In the genomic region with DNA sequence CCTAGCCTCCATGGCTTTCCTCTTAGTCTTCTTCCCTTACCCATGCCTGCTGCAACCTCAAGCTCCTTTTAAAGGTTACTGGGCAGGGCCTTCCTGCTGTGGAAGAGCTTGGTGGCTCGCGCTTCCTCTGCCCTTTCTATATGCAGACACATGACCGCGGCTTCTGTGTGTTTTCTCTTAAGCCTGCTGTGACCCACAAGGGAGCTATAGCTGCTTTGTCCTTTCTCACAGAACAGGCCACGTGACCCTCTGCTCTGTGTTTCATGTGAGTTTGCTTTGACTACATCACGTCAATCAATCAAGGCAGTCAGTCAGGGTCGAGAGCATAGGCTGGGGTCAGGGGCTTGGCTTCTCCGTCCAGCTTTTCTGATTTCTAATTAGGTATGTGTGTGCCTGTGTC, we compare ENCODE assay signal across 18 mouse cellular contexts. TPM values are rescaled to one million over a fixed set of nuclear protein-coding genes. Genes with fewer than 3 reads are reported as not detected.
DNase-seq lines count a peak whose midpoint lies in the region; ATAC-seq and TF ChIP-seq lines count a peak whose summit lies in the region.
"Had no signal": no experiment of that assay in that cellular context is flagged by ENCODE, and none has a peak within 500 bp of the region (broad histone marks: within the 10 kb centered on the region; RNA-seq: fewer than 3 reads in every experiment).

No protein-coding gene starts in this region.

- TF ChIP-seq POLR2A in CH12.LX (IDR thresholded peaks at IDR 0.05; ENCODE audit: low read depth, low read length): no peak
- no peak for TF ChIP-seq POLR2A in lung, adult 2 months (IDR thresholded peaks at IDR 0.05; ENCODE audit: borderline replicate concordance, extremely low read depth, low read depth, low read length)

- H3K27me3 ChIP-seq in liver, embryonic 13.5 days: no peaks in the 10 kb centered on the region
- H3K27me3 ChIP-seq in liver, embryonic 12.5 days (replicated peaks): no peaks in the 10 kb centered on the region
- no peaks in the 10 kb centered on the region for H3K27me3 ChIP-seq in CH12.LX (replicated peaks)
- peaks cover 14% of the 10 kb centered on the region for H3K27me3 ChIP-seq in megakaryocyte, embryonic 14.5 days (replicated peaks)
- H3K27me3 ChIP-seq: liver, embryonic 15.5 days; neural tube, embryonic 13.5 days had no signal

- no peak for TF ChIP-seq EP300 in CH12.LX (IDR thresholded peaks at IDR 0.05; ENCODE audit: low read length)

- H3K4me2 ChIP-seq in liver, embryonic 13.5 days: no peak overlapping the region
- H3K4me2 ChIP-seq in liver, embryonic 12.5 days: no peak overlapping the region
- H3K4me2 ChIP-seq in CH12.LX (ENCODE audit: insufficient read depth, low read depth, poor library complexity, severe bottlenecking): no peak overlapping the region
- H3K4me2 ChIP-seq: liver, embryonic 15.5 days; neural tube, embryonic 13.5 days had no signal

- dilution Hi-C loops in CH12.LX (cut with MboI; ENCODE audit: extremely low pct_ligation_motif_present, extremely low pct_unique_long_range_greater_than_20kb, low sequenced_read_pairs): no loop called here

- ATAC-seq in liver, embryonic 13.5 days (ENCODE audit: low read depth): peak; percentile 41; the same call in 1 of the 2 replicates
- no peak for ATAC-seq in liver, embryonic 12.5 days

- TF ChIP-seq CTCF in CH12.LX (conservative IDR thresholded peaks at IDR 0.05 in 1 of 2, IDR thresholded peaks at IDR 0.05 in 1 of 2; ENCODE audit: low read depth in 2 of 2, low read length in 2 of 2): no peak
- no peak for TF ChIP-seq CTCF in lung, adult 2 months (IDR thresholded peaks at IDR 0.05; ENCODE audit: insufficient read depth, low read length)

- DNase-seq in liver, embryonic 13.5 days: no peak
- DNase-seq in CH12.LX (ENCODE audit: extremely low read depth): no peak
- DNase-seq in embryo, embryonic 11 days: peak; percentile 60
- DNase-seq in layer of hippocampus, postnatal 36 days: no peak
- no peak for DNase-seq in urinary bladder, adult 18-20 months (ENCODE audit: low spot score in 2 of 2)
- no peak for DNase-seq in lung, adult 2 months
- DNase-seq: adrenal gland, postnatal 14 days; cerebellum, postnatal 36 days; gastrocnemius, adult 2 months; heart, postnatal 4 days; kidney, adult 8-10 months; right cerebral cortex, postnatal 25 days had no signal

- H3K4me1 ChIP-seq in liver, embryonic 13.5 days (replicated peaks): peaks cover 4% of the 10 kb centered on the region
- peaks cover 13% of the 10 kb centered on the region; the same call in 1 of the 2 replicates for H3K4me1 ChIP-seq in liver, embryonic 12.5 days
- peaks cover 5 to 21% of the 10 kb centered on the region in 2 experiments; a peak in 3 of 4 replicates for H3K4me1 ChIP-seq in CH12.LX (ENCODE audit: control insufficient read depth in 1 of 2, insufficient read depth in 2 of 2)
- peaks cover 15% of the 10 kb centered on the region for H3K4me1 ChIP-seq in megakaryocyte, embryonic 14.5 days
- H3K4me1 ChIP-seq in lung, adult 2 months (ENCODE audit: control insufficient read depth, insufficient read depth, low read length): no peaks in the 10 kb centered on the region

- H3K79me2 ChIP-seq in CH12.LX (replicated peaks; ENCODE audit: control insufficient read depth, extremely low read depth, insufficient read depth, poor library complexity, severe bottlenecking): no peaks in the 10 kb centered on the region

- in situ Hi-C loops in CH12.LX (cut with MboI; ENCODE audit: low pct_ligation_motif_present, low pct_unique_long_range_greater_than_20kb, low sequenced_read_pairs): no loop called here

- H3K4me3 ChIP-seq in liver, embryonic 13.5 days (replicated peaks): no peak overlapping the region
- H3K4me3 ChIP-seq in liver, embryonic 12.5 days: no peak overlapping the region
- H3K4me3 ChIP-seq in CH12.LX (replicated peaks in 1 of 3; ENCODE audit: low read depth in 2 of 3, low read length in 2 of 3, poor library complexity in 1 of 3): no peak overlapping the region
- H3K4me3 ChIP-seq in megakaryocyte, embryonic 14.5 days (replicated peaks): peak overlapping the region; percentile 53
- no peak overlapping the region for H3K4me3 ChIP-seq in lung, adult 2 months (replicated peaks; ENCODE audit: extremely low read depth, low read depth, low read length)
- H3K4me3 ChIP-seq: gastrocnemius, adult 2 months; layer of hippocampus, adult 2 months; liver, embryonic 15.5 days; neural tube, embryonic 13.5 days had no signal

- no peak overlapping the region for H3K27ac ChIP-seq in liver, embryonic 13.5 days
- no peak overlapping the region for H3K27ac ChIP-seq in liver, embryonic 12.5 days
- H3K27ac ChIP-seq in CH12.LX (ENCODE audit: insufficient read depth, low read depth): no peak overlapping the region
- H3K27ac ChIP-seq: gastrocnemius, adult 2 months; layer of hippocampus, adult 2 months; liver, embryonic 15.5 days; macrophage; neural tube, embryonic 13.5 days had no signal

- no peaks in the 10 kb centered on the region for H3K36me3 ChIP-seq in liver, embryonic 13.5 days
- H3K36me3 ChIP-seq in liver, embryonic 12.5 days: 0 out of 2 replicates have a peak, but pooled peaks cover 6% of the 10 kb centered on the region
- H3K36me3 ChIP-seq in CH12.LX (replicated peaks in 1 of 2; ENCODE audit: control insufficient read depth in 1 of 2, insufficient read depth in 1 of 2, low read length in 1 of 2): peaks cover 7 to 10% of the 10 kb centered on the region in 2 experiments
- no peaks in the 10 kb centered on the region for H3K36me3 ChIP-seq in megakaryocyte, embryonic 14.5 days (replicated peaks; ENCODE audit: low read length)
- H3K36me3 ChIP-seq: liver, embryonic 15.5 days; neural tube, embryonic 13.5 days had no signal

- H3K9ac ChIP-seq in liver, embryonic 13.5 days: no peak overlapping the region
- no peak overlapping the region for H3K9ac ChIP-seq in liver, embryonic 12.5 days
- H3K9ac ChIP-seq in CH12.LX (ENCODE audit: insufficient read depth, low read depth): no peak overlapping the region
- H3K9ac ChIP-seq: liver, embryonic 15.5 days; neural tube, embryonic 13.5 days had no signal

- WGBS in liver, embryonic 13.5 days (ENCODE audit: insufficient replicate concordance): 40% methylated on average over 8 of the region's 8 CpGs
- WGBS in liver, embryonic 12.5 days (ENCODE audit: insufficient replicate concordance): 44% methylated on average over 8 of the region's 8 CpGs
- 43% methylated on average over 8 of the region's 8 CpGs for WGBS in lung, adult 2 months

- no peaks in the 10 kb centered on the region for H3K9me3 ChIP-seq in liver, embryonic 13.5 days (replicated peaks)
- H3K9me3 ChIP-seq in liver, embryonic 12.5 days (replicated peaks): no peaks in the 10 kb centered on the region
- no peaks in the 10 kb centered on the region for H3K9me3 ChIP-seq in CH12.LX (replicated peaks; ENCODE audit: low read length)
- H3K9me3 ChIP-seq in megakaryocyte, embryonic 14.5 days: no peaks in the 10 kb centered on the region
- H3K9me3 ChIP-seq: liver, embryonic 15.5 days; neural tube, embryonic 13.5 days had no signal

- no peak for TF ChIP-seq RAD21 in CH12.LX (IDR thresholded peaks at IDR 0.05; ENCODE audit: low read depth, low read length)

TF ChIP-seq in CH12.LX, 34 proteins besides CTCF, POLR2A, EP300 and RAD21:
- no peak for TF ChIP-seq RCOR1 (conservative IDR thresholded peaks at IDR 0.05; ENCODE audit: low read depth, low read length)
- no peak for TF ChIP-seq NELFE (IDR thresholded peaks at IDR 0.05; ENCODE audit: low read depth, low read length)
- no peak for TF ChIP-seq KAT2A (IDR thresholded peaks at IDR 0.05; ENCODE audit: insufficient replicate concordance, low read length)
- TF ChIP-seq ETS1 (conservative IDR thresholded peaks at IDR 0.05; ENCODE audit: low read depth, low read length): no peak
- TF ChIP-seq BHLHE40 (IDR thresholded peaks at IDR 0.05; ENCODE audit: low read depth, low read length): no peak
- no peak for TF ChIP-seq SMC3 (IDR thresholded peaks at IDR 0.05; ENCODE audit: low read depth, low read length)
- 0 out of 2 replicates have a peak, but pooled peaks have one; percentile 15 for TF ChIP-seq USF1 (IDR thresholded peaks at IDR 0.05; ENCODE audit: low read depth, low read length)
TF ChIP-seq in CH12.LX: peak in this region for 1.

RNA-seq across cellular contexts. Expression of gene Dusp5, which starts 18.7 kb away (rescaled TPM):
- 2.6 and 2.8 TPM in 2 replicates for polyA plus RNA-seq in liver, embryonic 13.5 days (2015; fragmentation: Nextera tagmentation; extraction: Ambion mirVana)
- polyA plus RNA-seq in liver, embryonic 12.5 days (2016; fragmentation: Nextera tagmentation; extraction: Ambion mirVana): 5.7 and 5.9 TPM in 2 replicates
- total RNA-seq in CH12.LX (2012; rRNA removed) (10.6 and 10.9 TPM in 2 replicates), CH12.LX (2014; rRNA removed) (13.2 and 15.2 TPM in 2 replicates)
- 13.8 and 18.2 TPM in 2 replicates for polyA plus RNA-seq in CH12.LX (2012; ENCODE audit: insufficient read length, low read depth)
- 3.0 TPM in 1 of 2 replicates, not detected in the other for polyA plus RNA-seq in megakaryocyte, embryonic 14.5 days (2012; ENCODE audit: insufficient read depth, low replicate concordance)
- total RNA-seq in layer of hippocampus, postnatal 36 days (2021): 10 to 100 TPM; 23.6 to 27.0 TPM
- polyA plus RNA-seq in lung, adult 2 months (2012; rRNA removed): 10.4 and 14.0 TPM in 2 replicates

RNA-seq across cellular contexts. Expression of gene Nutf2-ps1, which starts 41.3 kb away (rescaled TPM):
- 256 and 281 TPM in 2 replicates for polyA plus RNA-seq in liver, embryonic 13.5 days (2015; fragmentation: Nextera tagmentation; extraction: Ambion mirVana)
- polyA plus RNA-seq in liver, embryonic 12.5 days (2016; fragmentation: Nextera tagmentation; extraction: Ambion mirVana): 289 and 313 TPM in 2 replicates
- total RNA-seq in CH12.LX (2012; rRNA removed) (50.8 and 51.3 TPM in 2 replicates), CH12.LX (2014; rRNA removed) (195 and 220 TPM in 2 replicates)
- polyA plus RNA-seq in CH12.LX (2012; ENCODE audit: insufficient read length, low read depth): 366 and 509 TPM in 2 replicates
- 44.6 and 123 TPM in 2 replicates for polyA plus RNA-seq in megakaryocyte, embryonic 14.5 days (2012; ENCODE audit: insufficient read depth, low replicate concordance)
- 10 to 100 TPM; 38.5 to 45.8 TPM for total RNA-seq in layer of hippocampus, postnatal 36 days (2021)
- 74.5 and 92.3 TPM in 2 replicates for polyA plus RNA-seq in lung, adult 2 months (2012; rRNA removed)

RNA-seq across cellular contexts. Expression of gene Smc3, which starts 52.6 kb away (rescaled TPM):
- polyA plus RNA-seq in liver, embryonic 13.5 days (2015; fragmentation: Nextera tagmentation; extraction: Ambion mirVana): 45.0 and 53.4 TPM in 2 replicates
- 52.9 and 53.3 TPM in 2 replicates for polyA plus RNA-seq in liver, embryonic 12.5 days (2016; fragmentation: Nextera tagmentation; extraction: Ambion mirVana)
- total RNA-seq in CH12.LX (2012; rRNA removed): 45.7 and 54.0 TPM in 2 replicates
- 56.0 and 62.1 TPM in 2 replicates for total RNA-seq in CH12.LX (2014; rRNA removed)
- polyA plus RNA-seq in CH12.LX (2012; ENCODE audit: insufficient read length, low read depth): 75.2 and 76.3 TPM in 2 replicates
- polyA plus RNA-seq in megakaryocyte, embryonic 14.5 days (2012; ENCODE audit: insufficient read depth, low replicate concordance): 2.3 and 14.2 TPM in 2 replicates
- total RNA-seq in layer of hippocampus, postnatal 36 days (2021): 10 to 100 TPM; 41.7 to 45.1 TPM
- 3.4 and 5.3 TPM in 2 replicates for polyA plus RNA-seq in lung, adult 2 months (2012; rRNA removed)
